ENCODE assay signal across 12 mouse cellular contexts in genomic region chr2:102118988-102119460, GRCm38 (mm10).
DNase-seq lines count a peak whose midpoint lies in the region; ATAC-seq lines count a peak whose summit lies in the region.
"Had no signal": no experiment of that assay in that cellular context is flagged by ENCODE, and none has a peak within 500 bp of the region (broad histone marks: within the 10 kb centered on the region; RNA-seq: fewer than 3 reads in every experiment).

No protein-coding gene starts in this region.

- WGBS in midbrain, embryonic 16.5 days: 35% methylated on average over 15 of the region's 15 CpGs

- H3K36me3 ChIP-seq in midbrain, embryonic 16.5 days (ENCODE audit: control insufficient read depth, insufficient read depth, low read length): no peaks in the 10 kb centered on the region
- H3K36me3 ChIP-seq: liver, embryonic 13.5 days; neural tube, embryonic 12.5 days had no signal

- H3K9ac ChIP-seq in midbrain, embryonic 16.5 days (ENCODE audit: low read depth, low read length): no peak overlapping the region
- H3K9ac ChIP-seq: liver, embryonic 13.5 days; neural tube, embryonic 12.5 days had no signal

- intact Hi-C loops in left cerebral cortex, postnatal 4 days (cut with DNase I): no loop called here

- peaks cover 22% of the 10 kb centered on the region for H3K4me1 ChIP-seq in midbrain, embryonic 16.5 days (ENCODE audit: control insufficient read depth, insufficient read depth, low read length)

- ATAC-seq in midbrain, embryonic 16.5 days: no peak
- ATAC-seq: inflammation-experienced regulatory T-cells, adult 6 months had no signal

- no peak overlapping the region for H3K4me3 ChIP-seq in midbrain, embryonic 16.5 days (ENCODE audit: low read depth, low read length)
- H3K4me3 ChIP-seq: erythroblast, embryonic 14.5 days; liver, embryonic 13.5 days; neural tube, embryonic 12.5 days had no signal

- no peak overlapping the region for H3K4me2 ChIP-seq in midbrain, embryonic 16.5 days (ENCODE audit: low read length)
- H3K4me2 ChIP-seq: liver, embryonic 13.5 days; neural tube, embryonic 12.5 days had no signal

- H3K9me3 ChIP-seq in midbrain, embryonic 16.5 days (replicated peaks; ENCODE audit: control insufficient read depth, low read length, poor library complexity, severe bottlenecking): no peaks in the 10 kb centered on the region
- H3K9me3 ChIP-seq: liver, embryonic 13.5 days; neural tube, embryonic 12.5 days had no signal

- DNase-seq in frontal cortex, adult 2 months (ENCODE audit: extremely low spot score in 1 of 2, low spot score in 1 of 2): peak; percentile 45 to 67
- no peak for DNase-seq in frontal cortex, postnatal 25 days (ENCODE audit: low spot score in 2 of 2)
- DNase-seq in urinary bladder, postnatal 14 days (ENCODE audit: low spot score): peak; percentile 26
- DNase-seq in urinary bladder, postnatal 25 days (ENCODE audit: low spot score): no peak
- peak; percentile 29 for DNase-seq in left cerebral cortex, postnatal 4 days
- peak; percentile 41 for DNase-seq in thymus, postnatal 4 days
- DNase-seq in cerebellum, postnatal 4 days (ENCODE audit: low spot score in 2 of 2): no peak
- DNase-seq: liver, embryonic 13.5 days had no signal

- no peaks in the 10 kb centered on the region for H3K27me3 ChIP-seq in midbrain, embryonic 16.5 days (ENCODE audit: control insufficient read depth, insufficient read depth, low read depth, low read length)
- H3K27me3 ChIP-seq: liver, embryonic 13.5 days; neural tube, embryonic 12.5 days had no signal

- H3K27ac ChIP-seq in midbrain, embryonic 16.5 days (ENCODE audit: low read length): no peak overlapping the region
- H3K27ac ChIP-seq: liver, embryonic 13.5 days; neural tube, embryonic 12.5 days had no signal

Comparison
In these comparisons a context has a peak if more than half of its experiments do, and no peak if none do; other contexts are left out.
1. DNase-seq: peak in frontal cortex, adult 2 months (2 of 2), urinary bladder, postnatal 14 days (single experiment), left cerebral cortex, postnatal 4 days (single experiment) and thymus, postnatal 4 days (single experiment); none in frontal cortex, postnatal 25 days (0 of 2), urinary bladder, postnatal 25 days (single experiment) and cerebellum, postnatal 4 days (0 of 2).